Mouse (Mus musculus): ENCODE measurements at regions not wholly inside any gene's neighbourhood (a gene's known extent, or its start where the extent isn't known, plus 50 kb on each side); places are given as distances from the start of the nearest gene placed in this dataset.

DNA sequence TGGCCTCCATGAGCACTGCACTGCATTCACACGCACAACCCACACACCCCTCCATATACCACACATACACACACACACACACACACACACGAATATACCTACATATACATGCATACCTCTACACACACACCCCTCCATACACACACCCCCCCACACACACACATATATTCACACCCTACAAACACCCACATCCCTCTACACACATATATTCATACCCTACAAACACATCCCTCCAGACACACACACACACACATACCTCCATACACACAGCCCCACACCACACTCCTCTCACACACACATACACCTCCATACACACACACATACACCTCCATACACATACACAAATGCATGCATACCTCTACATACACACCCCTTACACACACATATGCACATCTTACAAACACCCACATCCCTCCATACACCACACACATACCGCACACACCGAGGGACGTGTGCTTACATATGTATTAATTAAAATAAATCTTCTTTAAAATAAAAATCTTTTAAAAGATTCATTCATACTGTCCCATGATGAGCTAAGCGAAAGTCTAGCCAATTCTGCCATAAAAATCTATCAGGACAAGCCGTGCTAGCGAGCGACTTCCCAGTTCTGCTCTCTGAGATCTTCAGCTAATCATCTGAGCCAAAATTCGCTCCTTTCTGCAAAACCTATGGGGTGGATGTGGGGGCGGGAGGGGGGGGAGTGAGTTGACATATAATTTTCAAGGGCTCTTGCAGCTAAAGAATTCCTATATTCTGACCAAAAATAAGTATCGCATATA, 74.3 kb upstream of the Ipo5 start:
- TF ChIP-seq POLR2A (IDR thresholded peaks at IDR 0.05; ENCODE audit: borderline replicate concordance, extremely low read depth, insufficient read depth, insufficient read length, poor library complexity, severe bottlenecking) (no peak), CTCF (IDR thresholded peaks at IDR 0.05; ENCODE audit: borderline replicate concordance, extremely low read depth, insufficient read depth, insufficient read length) (no peak)
- DNase-seq (ENCODE audit: low read depth) = no peak

GRCm38 (mm10) chr14:120840900-120841299, 70.1 kb upstream of the Ipo5 start:
- TF ChIP-seq CTCF (IDR thresholded peaks at IDR 0.05; ENCODE audit: borderline replicate concordance, extremely low read depth, insufficient read depth, insufficient read length) (no peak), POLR2A (IDR thresholded peaks at IDR 0.05; ENCODE audit: borderline replicate concordance, extremely low read depth, insufficient read depth, insufficient read length, poor library complexity, severe bottlenecking) (no peak)
- no peak for DNase-seq (ENCODE audit: low read depth)

DNA sequence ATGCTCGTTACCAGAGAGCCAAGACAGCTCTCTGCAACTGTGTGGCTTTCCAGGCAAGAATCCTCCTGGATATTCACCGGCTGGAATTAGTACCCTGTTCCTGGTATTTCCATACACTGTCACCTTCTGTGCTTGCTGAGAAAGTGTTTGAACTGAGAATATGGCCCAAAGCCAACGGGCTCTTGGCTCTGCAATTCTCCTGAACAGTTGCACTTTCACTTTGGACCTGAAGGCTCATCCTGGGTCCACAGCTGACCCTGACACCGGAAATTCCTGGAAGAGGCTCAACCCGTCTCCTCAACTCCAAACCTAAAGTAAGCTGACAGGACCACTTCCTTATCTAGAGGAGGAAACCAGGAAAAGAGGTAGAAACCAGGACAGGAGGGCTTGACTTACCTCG, 69.7 kb upstream of the Ipo5 start:
- TF ChIP-seq POLR2A (IDR thresholded peaks at IDR 0.05; ENCODE audit: borderline replicate concordance, extremely low read depth, insufficient read depth, insufficient read length, poor library complexity, severe bottlenecking) (no peak), CTCF (IDR thresholded peaks at IDR 0.05; ENCODE audit: borderline replicate concordance, extremely low read depth, insufficient read depth, insufficient read length) (no peak)
- no peak for DNase-seq (ENCODE audit: low read depth)

GRCm38 (mm10) chr14:120845172-120845571, 65.9 kb upstream of the Ipo5 start:
- TF ChIP-seq CTCF (IDR thresholded peaks at IDR 0.05; ENCODE audit: borderline replicate concordance, extremely low read depth, insufficient read depth, insufficient read length) (no peak), POLR2A (IDR thresholded peaks at IDR 0.05; ENCODE audit: borderline replicate concordance, extremely low read depth, insufficient read depth, insufficient read length, poor library complexity, severe bottlenecking) (no peak)
- no peak for DNase-seq (ENCODE audit: low read depth)

- TF ChIP-seq POLR2A (IDR thresholded peaks at IDR 0.05; ENCODE audit: borderline replicate concordance, extremely low read depth, insufficient read depth, insufficient read length, poor library complexity, severe bottlenecking) = no peak
- no peak for DNase-seq (ENCODE audit: low read depth)
Measured at GRCm38 (mm10) chr14:120846073-120846850, 64.8 kb upstream of the Ipo5 start.

DNA sequence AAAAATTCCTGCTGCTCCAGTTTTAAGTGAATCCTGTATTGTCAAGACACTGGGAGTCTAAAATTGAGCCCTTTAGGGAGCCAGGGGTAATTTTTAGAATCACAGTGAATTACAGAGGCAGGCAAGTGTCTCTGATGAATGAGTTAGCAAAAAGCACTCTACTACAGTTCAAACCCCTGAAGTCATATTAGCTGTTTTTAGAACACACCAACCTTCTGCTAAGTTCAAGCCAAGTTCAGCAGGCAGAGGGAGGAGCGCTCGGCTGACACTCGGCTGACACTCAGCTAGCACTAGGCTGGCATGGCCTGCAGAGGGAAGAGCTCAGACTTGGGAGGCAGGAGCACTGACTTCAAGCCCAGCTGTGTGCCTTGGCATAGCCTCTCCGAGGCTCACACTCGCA, 64.0 kb upstream of the Ipo5 start:
- DNase-seq (ENCODE audit: low read depth) = no peak
- TF ChIP-seq POLR2A (IDR thresholded peaks at IDR 0.05; ENCODE audit: borderline replicate concordance, extremely low read depth, insufficient read depth, insufficient read length, poor library complexity, severe bottlenecking) (no peak), CTCF (IDR thresholded peaks at IDR 0.05; ENCODE audit: borderline replicate concordance, extremely low read depth, insufficient read depth, insufficient read length) (no peak)

DNA sequence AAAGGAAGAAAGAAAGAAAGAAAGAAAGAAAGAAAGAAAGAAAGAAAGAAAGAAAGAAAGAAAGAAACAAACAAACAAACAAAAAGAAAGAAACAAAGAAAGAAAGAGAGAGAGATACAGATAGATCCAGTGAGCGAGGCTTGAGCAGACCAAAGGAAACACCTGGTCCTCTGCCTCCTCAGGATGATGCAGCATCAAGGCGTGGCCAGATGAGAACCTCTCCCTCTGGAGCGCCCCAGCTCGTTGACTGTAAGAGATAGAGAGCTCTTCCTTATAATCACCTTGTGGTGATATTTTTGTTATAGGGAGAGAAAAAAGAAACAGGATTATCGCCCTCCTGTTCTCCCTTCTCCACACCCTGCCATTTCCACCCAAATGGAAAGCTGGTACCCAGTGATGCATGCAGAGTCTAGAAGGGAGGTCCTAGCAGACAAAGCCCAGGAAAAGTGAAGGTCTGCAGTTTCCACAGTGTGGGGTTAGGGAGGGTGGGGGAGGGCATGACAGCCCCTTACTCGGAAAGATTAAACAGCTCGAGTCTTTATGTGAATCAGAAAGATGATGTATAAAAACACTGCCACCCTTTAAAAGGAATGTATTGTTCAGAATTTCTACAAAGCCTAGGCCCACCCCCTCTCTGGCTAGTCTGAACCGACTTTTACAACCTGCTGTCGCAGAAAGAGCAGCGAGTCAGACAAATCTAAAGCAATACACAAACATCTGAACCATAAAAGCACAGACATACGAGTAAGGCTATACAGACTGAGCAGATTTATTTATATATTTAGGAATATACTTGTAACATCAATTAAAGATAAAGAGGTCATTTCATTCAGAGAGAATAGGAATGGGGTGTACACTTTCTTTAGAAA, 62.7 kb upstream of the Ipo5 start:
- DNase-seq (ENCODE audit: low read depth) = no peak
- TF ChIP-seq CTCF (IDR thresholded peaks at IDR 0.05; ENCODE audit: borderline replicate concordance, extremely low read depth, insufficient read depth, insufficient read length) (no peak), POLR2A (IDR thresholded peaks at IDR 0.05; ENCODE audit: borderline replicate concordance, extremely low read depth, insufficient read depth, insufficient read length, poor library complexity, severe bottlenecking) (no peak)

DNA sequence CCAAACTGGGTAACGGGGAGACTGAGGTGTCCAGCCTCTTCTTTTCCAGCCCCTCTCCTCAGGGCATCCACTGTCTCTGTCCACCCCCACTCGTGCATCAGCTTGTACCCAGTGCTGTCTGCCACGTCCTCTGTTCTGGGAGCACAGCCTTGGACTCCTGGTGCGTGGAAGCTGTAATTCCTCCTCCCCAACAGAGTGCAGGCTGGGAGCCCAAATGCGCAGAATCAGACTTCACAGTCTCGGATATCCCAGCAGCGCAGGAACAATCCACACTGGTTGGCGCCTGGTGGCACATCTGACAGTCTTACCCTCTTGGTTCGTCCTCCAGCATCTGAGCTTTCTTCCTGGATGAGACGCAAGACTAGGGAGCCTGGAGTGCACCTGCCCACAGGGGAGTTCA, 61.9 kb upstream of the Ipo5 start:
- TF ChIP-seq CTCF (IDR thresholded peaks at IDR 0.05; ENCODE audit: borderline replicate concordance, extremely low read depth, insufficient read depth, insufficient read length) (no peak), POLR2A (IDR thresholded peaks at IDR 0.05; ENCODE audit: borderline replicate concordance, extremely low read depth, insufficient read depth, insufficient read length, poor library complexity, severe bottlenecking) (no peak)

GRCm38 (mm10) chr14:120853643-120854042, 57.4 kb upstream of the Ipo5 start:
- no peak for TF ChIP-seq CTCF (IDR thresholded peaks at IDR 0.05; ENCODE audit: borderline replicate concordance, extremely low read depth, insufficient read depth, insufficient read length)
- TF ChIP-seq POLR2A (IDR thresholded peaks at IDR 0.05; ENCODE audit: borderline replicate concordance, extremely low read depth, insufficient read depth, insufficient read length, poor library complexity, severe bottlenecking) = no peak
- DNase-seq (ENCODE audit: low read depth) = no peak

More for the DNA sequence above, 61.9 kb upstream of the Ipo5 start:
- no peak for DNase-seq (ENCODE audit: low read depth)

DNA sequence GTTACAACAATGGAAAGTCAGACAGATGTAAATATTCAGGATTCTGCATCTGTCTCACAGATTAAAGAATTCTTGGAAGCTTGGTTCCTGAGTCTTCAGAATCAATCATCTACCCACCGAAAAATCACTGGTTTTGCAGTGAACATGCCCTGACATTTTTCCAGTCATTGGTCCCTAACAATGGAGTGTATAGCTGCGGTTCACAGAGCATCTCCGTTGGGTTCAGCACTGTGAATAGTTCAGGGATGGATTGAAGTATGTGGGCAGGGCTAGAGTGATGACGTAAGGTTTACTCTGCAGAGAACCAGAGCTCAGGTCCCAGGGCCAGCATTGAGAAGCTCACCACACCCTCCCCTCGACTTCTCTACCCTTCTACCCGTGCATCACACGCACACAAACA, 56.5 kb upstream of the Ipo5 start:
- DNase-seq (ENCODE audit: low read depth) = no peak
- TF ChIP-seq POLR2A (IDR thresholded peaks at IDR 0.05; ENCODE audit: borderline replicate concordance, extremely low read depth, insufficient read depth, insufficient read length, poor library complexity, severe bottlenecking) = no peak
- no peak for TF ChIP-seq CTCF (IDR thresholded peaks at IDR 0.05; ENCODE audit: borderline replicate concordance, extremely low read depth, insufficient read depth, insufficient read length)

DNA sequence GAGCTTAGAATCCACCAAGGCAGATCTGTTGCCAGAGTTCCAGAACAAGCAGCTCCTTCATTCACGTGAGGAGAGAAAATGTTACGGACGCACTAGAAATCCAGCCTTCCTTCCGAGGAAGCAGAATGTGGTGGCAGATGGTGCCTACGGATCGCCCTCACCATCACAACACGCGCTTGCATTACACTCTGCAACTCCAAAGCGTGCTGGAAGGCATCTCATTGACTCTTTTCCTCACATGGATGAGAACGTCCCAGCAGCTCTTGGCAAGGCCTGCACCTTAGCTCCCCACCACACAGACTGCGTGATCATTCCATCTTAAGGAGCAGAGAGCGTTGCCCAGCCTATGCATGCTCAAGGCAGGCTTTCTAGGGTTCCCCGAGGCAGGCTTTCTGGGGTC, 55.8 kb upstream of the Ipo5 start:
- peak; percentile 49 for DNase-seq (ENCODE audit: low read depth)

More for the DNA sequence above, 55.8 kb upstream of the Ipo5 start:
- TF ChIP-seq CTCF (IDR thresholded peaks at IDR 0.05; ENCODE audit: borderline replicate concordance, extremely low read depth, insufficient read depth, insufficient read length) (no peak), POLR2A (IDR thresholded peaks at IDR 0.05; ENCODE audit: borderline replicate concordance, extremely low read depth, insufficient read depth, insufficient read length, poor library complexity, severe bottlenecking) (no peak)

Data from brain, embryonic 14.5 days (tissue).